Mouse (Mus musculus) layer of hippocampus, adult 2 months (tissue): ENCODE results near the gene Tagln. TPM values are rescaled to one million over a fixed set of nuclear protein-coding genes. Genes with fewer than 3 reads are reported as not detected.

ENCODE experiments used
- DNase-seq, 2 experiments: peaks; one replicate each; pipeline ENCODE4 v3.0.0; 2022; ENCODE audit warnings: low spot score in 2 of 2
- H3K27ac ChIP-seq: fragments of 200-600 bp; 2 replicates; pipeline ENCODE4 v1.8.1; 2022
- H3K4me3 ChIP-seq: fragments of 200-600 bp; 2 replicates; pipeline ENCODE4 v1.8.1; 2022; ENCODE audit warnings: mild to moderate bottlenecking
- CTCF ChIP-seq: fragments of 200-600 bp; conservative IDR thresholded peaks from 2 replicates; pipeline ENCODE4 v1.8.1; 2022; ENCODE audit warnings: antibody characterized with exemption, mild to moderate bottlenecking, moderate library complexity
- microRNA-seq, 2 experiments: library from miRNA; unstranded; fragments of <30 nt; microRNA quantifications; one replicate each; pipeline ENCODE4 v1.2.0; 2021
- total RNA-seq, 2 experiments: library from RNA; stranded (reverse); gene quantifications; 2 replicates each; pipeline ENCODE4 v1.2.3; 2021

Tagln gene
- total RNA-seq, 2 experiments from 2014 or later: 7.0 to 13.2 TPM

- peak; percentile 36 to 55 for DNase-seq
- Histone ChIP-seq H3K27ac (peak overlapping the region; percentile 65), H3K4me3 (no peak overlapping the region)
- TF ChIP-seq CTCF: no peak
Observed at GRCm38 (mm10) chr9:45917041-45917934, 18.6 kb downstream of the Tagln start.

DNA sequence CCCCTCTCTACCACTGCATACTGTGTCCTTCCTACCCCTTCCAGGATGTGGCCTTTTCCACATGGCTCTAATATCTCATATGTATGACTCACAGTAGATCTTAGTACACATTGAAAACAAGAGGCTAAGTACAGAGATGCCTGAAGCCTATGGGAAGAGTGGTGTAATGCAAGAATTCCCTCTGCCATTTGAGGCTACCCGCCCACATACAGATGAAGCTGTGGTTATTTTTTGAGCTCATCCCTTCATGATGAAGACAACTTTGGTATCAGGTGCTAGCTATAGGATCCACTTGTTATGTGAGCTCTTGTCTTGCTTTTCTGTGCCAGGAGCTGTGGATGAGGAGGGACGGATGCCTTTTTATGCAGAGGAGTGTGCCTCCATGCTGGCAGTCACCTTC is 20.2 kb downstream of the Tagln start:
- H3K27ac ChIP-seq: no peak overlapping the region
- H3K4me3 ChIP-seq: no peak overlapping the region
- TF ChIP-seq CTCF: no peak
- no peak for DNase-seq

- no peak overlapping the region for H3K27ac ChIP-seq
- DNase-seq: peak in 1 of 2 experiments; percentile 29
- H3K4me3 ChIP-seq: no peak overlapping the region
- TF ChIP-seq CTCF: peak; percentile 87
Observed at GRCm38 (mm10) chr9:45911673-45912072, 24.2 kb downstream of the Tagln start.

- no peak overlapping the region for H3K27ac ChIP-seq
- no peak overlapping the region for H3K4me3 ChIP-seq
- DNase-seq: no peak
- no peak for TF ChIP-seq CTCF
Observed at GRCm38 (mm10) chr9:45910995-45911394, 24.9 kb downstream of the Tagln start.

- peak overlapping the region; percentile 100 for H3K4me3 ChIP-seq
- H3K27ac ChIP-seq: peak overlapping the region; percentile 100
- peak in 1 of 2 experiments; percentile 16 for DNase-seq
- TF ChIP-seq CTCF: no peak
Observed at GRCm38 (mm10) chr9:45907078-45907428, 28.8 kb downstream of the Tagln start.

- peak; percentile 89 for DNase-seq
- Histone ChIP-seq H3K4me3 (peak within 1 kb of the TSS; percentile 100), H3K27ac (peak within 1 kb of the TSS; percentile 100)
- peak; percentile 91 for TF ChIP-seq CTCF
Observed at GRCm38 (mm10) chr9:45906355-45907077, 29.3 kb downstream of the Tagln start, which contains the start of the genes Pcsk7 and Rnf214. Pcsk7 (plus strand) TSS chr9:45906497. Rnf214 (minus strand) TSS chr9:45906911.

GRCm38 (mm10) chr9:45905811-45906237 is 30.0 kb downstream of the Tagln start:
- Histone ChIP-seq H3K4me3 (peak overlapping the region; percentile 100), H3K27ac (peak overlapping the region; percentile 100)
- DNase-seq: no peak
- no peak for TF ChIP-seq CTCF

DNA sequence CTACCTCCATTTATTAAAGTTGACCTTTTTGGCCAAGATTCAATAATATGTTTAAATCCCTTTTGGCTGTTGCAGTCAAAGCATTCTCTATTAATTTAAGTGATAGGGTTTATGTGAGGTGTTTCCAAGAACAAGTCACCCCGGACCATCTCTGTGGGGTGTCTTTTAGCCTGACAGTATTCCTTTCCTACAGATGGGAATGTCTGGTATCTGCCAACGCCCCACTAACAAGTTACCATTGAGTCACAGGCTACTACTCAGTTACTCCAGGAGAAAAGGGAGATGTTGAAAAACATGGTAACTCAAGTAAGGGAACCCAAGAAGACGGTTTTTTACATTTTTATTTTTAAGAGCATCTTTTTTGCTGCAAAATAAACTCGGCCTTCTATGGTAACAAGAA is 30.7 kb downstream of the Tagln start:
- no peak for DNase-seq
- Histone ChIP-seq H3K4me3 (peak overlapping the region; percentile 100), H3K27ac (peak overlapping the region; percentile 100; the same call in 1 of the 2 replicates)
- no peak for TF ChIP-seq CTCF

DNA sequence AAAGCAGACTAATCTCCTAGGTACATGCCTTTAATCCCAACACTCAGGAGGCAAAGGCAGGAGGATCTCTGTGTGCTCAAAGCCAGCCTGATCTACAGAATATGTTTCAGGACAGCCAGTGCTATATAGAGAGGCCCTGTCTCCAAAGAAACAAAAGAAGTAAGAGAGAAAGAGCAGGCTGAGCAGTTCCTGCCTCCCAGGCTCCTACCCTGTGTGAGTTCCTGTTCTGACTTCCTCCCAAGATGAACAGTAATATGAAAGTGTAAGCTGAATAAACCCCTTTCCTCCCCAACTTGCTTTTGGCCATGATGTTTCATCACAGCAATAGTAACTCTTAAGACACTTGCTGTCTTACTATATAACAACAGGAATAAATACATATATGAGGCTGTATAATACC is 42.2 kb downstream of the Tagln start:
- H3K27ac ChIP-seq: no peak overlapping the region
- no peak overlapping the region for H3K4me3 ChIP-seq
- no peak for DNase-seq
- no peak for TF ChIP-seq CTCF

Small RNA genes within 50 kb of the gene (microRNA-seq; reads per million reads assigned to microRNA genes)
- gene Mir7087: 0 to 0.74 reads per million in 2 experiments

Other genes with a start within 250 kb of the Tagln start
- gene Cep164, start 107.4 kb downstream of the Tagln start, total RNA-seq: 10 to 100 TPM; 13.6 TPM
- gene Bace1, start 97.5 kb downstream of the Tagln start, total RNA-seq: 10 to 100 TPM; 76.6 to 80.3 TPM
- 10 to 100 TPM; 25.0 to 28.0 TPM for gene Pcsk7, start 29.6 kb downstream of the Tagln start, total RNA-seq
- 10 to 100 TPM; 75.2 to 81.3 TPM for gene Rnf214, start 29.1 kb downstream of the Tagln start, total RNA-seq
- 10 to 100 TPM; 78.3 to 80.8 TPM for gene Sidt2, start 19.2 kb upstream of the Tagln start, total RNA-seq
- 100 to 1,000 TPM; 215 to 228 TPM for gene Pafah1b2, start 76.6 kb upstream of the Tagln start, total RNA-seq
- gene Sik3, start 76.8 kb upstream of the Tagln start, total RNA-seq: 100 to 1,000 TPM; 133 to 141 TPM